Mouse (Mus musculus) liver, postnatal 0 days (tissue): Measurements from ENCODE around the gene Smarcb1.

Source experiments
- CTCF ChIP-seq: sonication (generic); IDR thresholded peaks from 2 replicates; pipeline ENCODE4 v1.5.1; 2016; ENCODE audit warnings: antibody characterized with exemption, low read depth
- EP300 ChIP-seq: IDR thresholded peaks from 2 replicates; pipeline ENCODE4 v1.6.1; 2016; ENCODE audit warnings: antibody characterized with exemption, low read depth, mild to moderate bottlenecking

DNA sequence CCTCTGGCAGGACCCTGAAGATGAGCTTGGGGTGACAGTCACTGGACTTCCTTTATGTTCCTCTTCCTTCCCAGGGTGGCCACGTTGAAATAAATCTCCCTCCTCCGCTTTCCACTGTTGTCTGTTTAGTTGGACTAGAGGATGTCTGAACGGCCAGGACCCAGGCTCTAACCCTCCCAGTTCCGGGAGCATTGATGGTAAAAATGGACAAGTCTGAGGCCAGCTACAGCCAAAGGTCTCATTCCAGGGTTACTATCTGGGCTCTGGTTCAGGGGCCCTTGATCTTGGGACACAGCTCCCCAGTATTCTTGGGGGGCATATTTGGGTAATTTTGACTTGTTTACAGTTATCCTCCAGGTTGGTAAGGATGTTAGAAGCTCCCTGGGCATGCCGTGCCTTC, 59.8 kb downstream of the Smarcb1 start:
- TF ChIP-seq CTCF (no peak), EP300 (no peak)
